Mouse (Mus musculus) kidney, adult 2 months (tissue): Measurements from ENCODE around the gene Rbm4.
A peak's percentile ranks its signal among the peaks of the same experiment; 100 is the strongest.

Experiments
- CTCF ChIP-seq: fragments of 200-500 bp; conservative IDR thresholded peaks from 2 replicates; pipeline ENCODE4 v1.5.1; 2011; ENCODE audit warnings: low read depth, mild to moderate bottlenecking, control low read depth, low read length, moderate library complexity, mixed read lengths; ENCODE audit not compliant: insufficient read depth, insufficient read length
- POLR2A ChIP-seq: fragments of 200-500 bp; IDR thresholded peaks from one replicate; pipeline ENCODE4 v1.6.1; 2011; ENCODE audit warnings: low read depth, low read length, control low read depth

GRCm38 (mm10) chr19:4755565-4756192, 38.0 kb downstream of the Rbm4 start:
- TF ChIP-seq POLR2A (no peak), CTCF (peak; percentile 99)
